Mouse (Mus musculus) lung, embryonic 14.5 days (tissue): Measurements from ENCODE around the gene Ccdc142. TPM values are rescaled to one million over a fixed set of nuclear protein-coding genes. Genes with fewer than 3 reads are reported as not detected.

Experiments used
- ATAC-seq: fragments of 200-750 bp; cut with Nextera tagmentation; 2 replicates; pipeline ENCODE4 v1.8.0; 2017; ENCODE audit warnings: mild to moderate bottlenecking, moderate TSS enrichment, moderate library complexity; ENCODE audit not compliant: insufficient read depth
- DNase-seq: peaks from one replicate; pipeline ENCODE4 v3.0.0-alpha.2; 2015
- H3K27ac ChIP-seq: fragments of 300-500 bp; sonication (generic); 2 replicates; pipeline ENCODE4 v1.5.1; 2014; ENCODE audit warnings: low read depth, mild to moderate bottlenecking, moderate library complexity
- H3K27me3 ChIP-seq: fragments of 300-500 bp; sonication (generic); 2 replicates; pipeline ENCODE4 v1.6.1; 2014; ENCODE audit warnings: low read length, control low read depth; ENCODE audit not compliant: insufficient read depth
- H3K36me3 ChIP-seq: fragments of 300-500 bp; sonication (generic); 2 replicates; pipeline ENCODE4 v1.6.1; 2014; ENCODE audit warnings: control low read depth; ENCODE audit not compliant: insufficient read depth
- H3K4me1 ChIP-seq: fragments of 300-500 bp; sonication (generic); 2 replicates; pipeline ENCODE4 v1.6.1; 2014; ENCODE audit warnings: antibody characterized with exemption, control low read depth; ENCODE audit not compliant: insufficient read depth
- H3K4me2 ChIP-seq: fragments of 300-500 bp; sonication (generic); 2 replicates; pipeline ENCODE4 v1.6.1; 2014; ENCODE audit warnings: mild to moderate bottlenecking
- H3K4me3 ChIP-seq: fragments of 300-500 bp; sonication (generic); 2 replicates; pipeline ENCODE4 v1.5.1; 2014; ENCODE audit warnings: low read depth, low read length
- H3K9ac ChIP-seq: fragments of 300-500 bp; sonication (generic); 2 replicates; pipeline ENCODE4 v1.6.1; 2014
- H3K9me3 ChIP-seq: fragments of 300-500 bp; sonication (generic); 2 replicates; pipeline ENCODE4 v1.6.1; 2016; ENCODE audit warnings: low read depth, low read length, control low read depth
- CTCF ChIP-seq: IDR thresholded peaks from 2 replicates; pipeline ENCODE4 v1.5.1; 2016; ENCODE audit warnings: antibody characterized with exemption, low read depth
- WGBS: fragments of 180-500 bp; shearing (Covaris S2); extraction: QIAGEN DNeasy Blood & Tissue Kit; methylation state at CpG from one replicate; pipeline ENCODE4 v1.1.7; 2014; 5-methylcytosine and 5-hydroxymethylcytosine counted together
- microRNA counts: library from miRNA; unstranded; fragments of <30 nt; microRNA quantifications from one replicate; lab custom pipeline; 2016
- microRNA-seq: library from miRNA; unstranded; fragments of <30 nt; microRNA quantifications from one replicate; pipeline ENCODE4, GENCODE M21; 2016; ENCODE audit warnings: borderline number of aligned reads
- polyA plus RNA-seq: library from polyadenylated mRNA; unstranded; fragments of >200 nt; fragmentation: Nextera tagmentation; extraction: Ambion mirVana; gene quantifications from 2 replicates; pipeline ENCODE4 v1.2.1, GENCODE M21; 2014

The Ccdc142 gene
- polyA plus RNA-seq, 1 experiment from 2014 or later = 3.0 TPM

- Histone ChIP-seq H3K9me3 (no peaks in the 10 kb centered on the region), H3K4me1 (0 out of 2 replicates have a peak, but pooled peaks cover 4% of the 10 kb centered on the region), H3K36me3 (peaks cover 61% of the 10 kb centered on the region), H3K4me3 (no peak overlapping the region), H3K27me3 (no peaks in the 10 kb centered on the region; the same call in 1 of the 2 replicates), H3K4me2 (no peak overlapping the region), H3K9ac (no peak overlapping the region), H3K27ac (peak overlapping the region; percentile 30; the same call in 1 of the 2 replicates)
- 27% methylated on average over 8 of the region's 8 CpGs for WGBS
- TF ChIP-seq CTCF = no peak
- ATAC-seq (no peak), DNase-seq (no peak)
These were observed 50.3 kb downstream of the Ccdc142 start for GRCm38 (mm10) chr6:83151721-83152120.

DNA sequence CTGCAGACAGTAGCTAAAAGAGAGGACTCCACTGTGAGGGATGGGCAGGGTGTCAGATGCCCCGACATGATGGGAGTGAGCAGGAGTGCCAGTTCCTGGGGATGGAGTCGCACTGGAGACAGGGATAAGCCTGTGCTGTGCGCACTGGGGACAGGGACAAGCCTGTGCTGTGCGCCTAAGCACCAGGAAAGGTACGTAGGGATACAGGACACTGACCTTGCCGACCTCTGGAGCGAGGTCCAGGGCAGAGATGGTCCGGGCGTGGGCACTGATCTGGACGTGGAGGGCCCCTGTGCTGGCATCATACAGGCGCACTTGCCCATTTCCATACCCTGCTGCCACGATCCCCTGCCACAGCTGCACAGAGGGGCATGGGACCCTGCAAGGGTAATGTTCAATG is 51.6 kb downstream of the Ccdc142 start:
- H3K27ac ChIP-seq = no peak overlapping the region
- DNase-seq (no peak), ATAC-seq (no peak)
- no peak overlapping the region for H3K9ac ChIP-seq
- H3K36me3 ChIP-seq = peaks cover 48% of the 10 kb centered on the region
- no peak overlapping the region for H3K4me2 ChIP-seq
- no peaks in the 10 kb centered on the region; the same call in 1 of the 2 replicates for H3K27me3 ChIP-seq
- 81% methylated on average over 12 of the region's 12 CpGs for WGBS
- no peak for TF ChIP-seq CTCF
- no peak overlapping the region for H3K4me3 ChIP-seq
- no peaks in the 10 kb centered on the region for H3K9me3 ChIP-seq
- 0 out of 2 replicates have a peak, but pooled peaks cover 4% of the 10 kb centered on the region for H3K4me1 ChIP-seq

DNA sequence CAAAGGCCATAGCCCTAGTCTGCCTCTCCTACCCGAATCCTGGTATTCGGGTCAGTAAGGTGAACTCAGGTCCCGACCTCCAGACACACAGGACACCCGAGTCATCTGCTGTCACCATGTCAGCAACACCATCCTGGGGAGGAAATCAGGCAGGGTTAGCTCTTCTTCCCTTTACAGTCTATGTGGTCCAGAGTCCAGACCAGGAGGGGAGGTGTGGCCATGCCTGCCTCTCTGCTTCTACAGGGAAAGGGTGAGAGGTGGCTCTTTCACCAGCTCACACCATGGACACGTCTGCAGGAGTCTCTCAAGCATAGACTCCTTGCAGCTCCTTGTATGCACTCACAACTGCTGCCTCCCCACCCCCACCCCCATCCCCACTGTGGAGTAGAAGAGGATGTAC is 52.1 kb downstream of the Ccdc142 start:
- H3K36me3 ChIP-seq = peaks cover 43% of the 10 kb centered on the region
- H3K9ac ChIP-seq = no peak overlapping the region
- no peak for ATAC-seq
- H3K9me3 ChIP-seq = no peaks in the 10 kb centered on the region
- H3K4me1 ChIP-seq = 0 out of 2 replicates have a peak, but pooled peaks cover 4% of the 10 kb centered on the region
- no peak overlapping the region for H3K27ac ChIP-seq
- no peak overlapping the region for H3K4me2 ChIP-seq
- no peak for DNase-seq
- no peak for TF ChIP-seq CTCF
- 54% methylated on average over 5 of the region's 5 CpGs for WGBS
- H3K4me3 ChIP-seq = no peak overlapping the region
- H3K27me3 ChIP-seq = no peaks in the 10 kb centered on the region; the same call in 1 of the 2 replicates

DNA sequence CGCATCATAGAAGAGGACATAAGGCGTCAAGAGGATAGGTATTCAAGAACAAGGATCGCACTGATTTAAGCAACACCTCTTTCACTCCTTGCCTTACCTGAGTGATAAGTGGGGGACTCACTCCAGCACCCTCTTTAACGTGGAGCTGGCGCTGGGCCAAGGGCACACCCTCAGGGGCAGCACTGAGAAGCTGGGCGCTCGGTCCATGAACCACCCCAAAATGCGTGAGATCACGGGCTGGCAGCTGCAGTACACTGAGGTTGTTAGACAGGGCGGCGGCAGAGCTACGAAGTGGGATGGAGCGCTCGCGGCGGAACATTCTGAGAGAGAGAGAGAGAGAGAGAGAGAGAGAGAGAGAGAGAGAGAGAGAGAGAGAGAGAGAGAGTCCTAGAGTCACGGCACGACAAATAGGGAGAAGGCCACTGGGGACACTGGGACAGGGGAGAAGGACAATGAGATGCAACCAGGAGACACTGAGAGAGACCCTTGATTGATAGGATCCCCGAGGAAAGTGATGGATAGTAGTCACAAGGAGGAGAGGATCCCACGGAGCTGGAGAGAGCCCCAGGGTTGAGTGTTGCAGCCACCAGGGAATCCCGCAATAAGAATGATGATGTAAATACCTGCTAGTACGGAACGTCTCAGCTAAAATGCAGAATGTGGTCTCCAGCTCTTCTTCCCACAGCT is 54.3 kb downstream of the Ccdc142 start:
- 0 out of 2 replicates have a peak, but pooled peaks cover 4% of the 10 kb centered on the region for H3K4me1 ChIP-seq
- peaks cover 2% of the 10 kb centered on the region for H3K27me3 ChIP-seq
- DNase-seq (peak; percentile 43), ATAC-seq (peak; percentile 38)
- peak overlapping the region; percentile 87 for H3K4me2 ChIP-seq
- 8% methylated on average over 23 of the region's 23 CpGs for WGBS
- no peaks in the 10 kb centered on the region for H3K9me3 ChIP-seq
- H3K4me3 ChIP-seq = peak overlapping the region; percentile 57
- no peak overlapping the region for H3K27ac ChIP-seq
- TF ChIP-seq CTCF = no peak
- peak overlapping the region; percentile 41 for H3K9ac ChIP-seq
- H3K36me3 ChIP-seq = peaks cover 25% of the 10 kb centered on the region

DNA sequence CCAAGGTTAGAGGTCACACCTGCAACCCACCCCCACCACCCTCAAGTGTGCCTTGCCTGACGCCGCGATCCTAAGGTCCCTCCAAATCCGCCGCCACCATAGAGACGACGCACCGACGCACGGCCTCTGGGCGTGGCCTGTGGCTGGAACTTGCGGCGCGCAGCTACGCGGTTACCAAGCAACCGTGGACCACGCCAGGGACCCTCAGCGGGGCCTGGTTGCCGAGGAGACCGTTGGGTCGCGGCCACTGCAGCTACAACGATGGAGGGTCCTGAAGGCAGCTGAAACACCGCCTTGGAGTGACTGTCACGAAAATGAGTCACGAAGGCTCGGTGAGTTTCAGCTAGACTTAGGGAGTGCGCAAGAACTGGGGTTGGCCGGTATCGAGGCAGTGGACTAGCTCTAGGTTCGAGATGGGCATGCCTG is 54.9 kb downstream of the Ccdc142 start, which contains the start of the genes Wdr54 and 1700003E16Rik:
TSS of gene Wdr54 (minus strand) at position 139 of the 426 bp plus-strand sequence.
TSS of gene 1700003E16Rik (plus strand) at position 146 of the 426 bp plus-strand sequence.
- peak; percentile 86 for ATAC-seq
- WGBS = under 1% methylated on average over 32 of the region's 32 CpGs
- peak; percentile 90 for DNase-seq
- H3K27me3 ChIP-seq = peaks cover 8% of the 10 kb centered on the region
- H3K4me3 ChIP-seq = peak within 1 kb of the TSS; percentile 57
- peak within 1 kb of the TSS; percentile 41 for H3K9ac ChIP-seq
- H3K27ac ChIP-seq = 0 out of 2 replicates have a peak within 1 kb of the TSS, but pooled peaks have one; percentile 12
- H3K9me3 ChIP-seq = no peaks in the 10 kb centered on the region
- no peak for TF ChIP-seq CTCF
- H3K36me3 ChIP-seq = peaks cover 22% of the 10 kb centered on the region
- H3K4me1 ChIP-seq = 0 out of 2 replicates have a peak, but pooled peaks cover 4% of the 10 kb centered on the region
- peak within 1 kb of the TSS; percentile 87 for H3K4me2 ChIP-seq

MicroRNA genes within 50 kb of the gene (microRNA counts, 519-probe panel; counts per million panel counts)
- 30.5 counts per million for microRNA mmu-miR-3470a+mmu-miR-3470b (lab: Ali Mortazavi, UCI)

Small RNAs within 50 kb of the gene (microRNA-seq; reads per million reads assigned to microRNA genes)
- not detected for gene Mir3470a

Other genes with a start within 250 kb of the Ccdc142 start
- 8.5 and 10.0 TPM in 2 replicates for gene Sema4f, start 161.8 kb upstream of the Ccdc142 start, polyA plus RNA-seq
- 1.1 TPM in 2 replicates for gene M1ap, start 154.7 kb upstream of the Ccdc142 start, polyA plus RNA-seq
- 11.9 and 12.0 TPM in 2 replicates for gene Dok1, start 68.1 kb upstream of the Ccdc142 start, polyA plus RNA-seq
- 19.5 and 19.8 TPM in 2 replicates for gene Loxl3, start 67.4 kb upstream of the Ccdc142 start, polyA plus RNA-seq
- gene Aup1, start 47.1 kb upstream of the Ccdc142 start, polyA plus RNA-seq = 134 and 144 TPM in 2 replicates
- gene Htra2, start 46.3 kb upstream of the Ccdc142 start, polyA plus RNA-seq = 44.0 and 45.0 TPM in 2 replicates
- 0.62 and 1.3 TPM in 2 replicates for gene Dqx1, start 43.8 kb upstream of the Ccdc142 start, polyA plus RNA-seq
- 0.25 and 0.95 TPM in 2 replicates for gene Tlx2, start 31.3 kb upstream of the Ccdc142 start, polyA plus RNA-seq
- 28.5 and 29.9 TPM in 2 replicates for gene Pcgf1, start 23.7 kb upstream of the Ccdc142 start, polyA plus RNA-seq
- 0.84 and 0.89 TPM in 2 replicates for gene Lbx2, start 15.2 kb upstream of the Ccdc142 start, polyA plus RNA-seq
- 2.3 and 2.9 TPM in 2 replicates for gene Gm42688, start within 50 bp of the Ccdc142 start, polyA plus RNA-seq
- 134 TPM in 2 replicates for gene Mrpl53, start 7.4 kb downstream of the Ccdc142 start, polyA plus RNA-seq
- 53.7 and 66.6 TPM in 2 replicates for gene Mogs, start 13.9 kb downstream of the Ccdc142 start, polyA plus RNA-seq
- 86.0 and 91.5 TPM in 2 replicates for gene Wbp1, start 20.0 kb downstream of the Ccdc142 start, polyA plus RNA-seq
- 12.7 and 13.3 TPM in 2 replicates for gene Ino80b, start 23.8 kb downstream of the Ccdc142 start, polyA plus RNA-seq
- 22.7 and 26.7 TPM in 2 replicates for gene Rtkn, start 33.9 kb downstream of the Ccdc142 start, polyA plus RNA-seq
- 5.6 and 8.5 TPM in 2 replicates for gene Wdr54, start 54.8 kb downstream of the Ccdc142 start, polyA plus RNA-seq
- gene 1700003E16Rik, start 54.8 kb downstream of the Ccdc142 start, polyA plus RNA-seq = 0.96 and 1.3 TPM in 2 replicates
- gene Dctn1, start 64.3 kb downstream of the Ccdc142 start, polyA plus RNA-seq = 91.6 and 94.1 TPM in 2 replicates
- gene Slc4a5, start 118.2 kb downstream of the Ccdc142 start, polyA plus RNA-seq = 0.61 and 0.64 TPM in 2 replicates
- 41.6 and 47.3 TPM in 2 replicates for gene Mthfd2, start 224.3 kb downstream of the Ccdc142 start, polyA plus RNA-seq
- 93.1 and 93.6 TPM in 2 replicates for gene Mob1a, start 224.4 kb downstream of the Ccdc142 start, polyA plus RNA-seq
- 144 and 151 TPM in 2 replicates for gene Bola3, start 247.5 kb downstream of the Ccdc142 start, polyA plus RNA-seq